Mouse (Mus musculus) lung, postnatal 0 days (tissue): Measurements from ENCODE around the gene Vwa3b. TPM values are rescaled to one million over a fixed set of nuclear protein-coding genes. Genes with fewer than 3 reads are reported as not detected.

ENCODE experiments used
- ATAC-seq: fragments of 200-750 bp; cut with Nextera tagmentation; 2 replicates; pipeline ENCODE4 v1.8.0; 2017; ENCODE audit warnings: moderate library complexity
- DNase-seq: peaks from one replicate; pipeline ENCODE4 v3.0.0-alpha.2; 2016; ENCODE audit warnings: low spot score
- H3K27ac ChIP-seq: fragments of 300-500 bp; sonication (generic); 2 replicates; pipeline ENCODE4 v1.5.1; 2014; ENCODE audit warnings: antibody characterized with exemption, mild to moderate bottlenecking, low read length, mixed read lengths
- H3K27me3 ChIP-seq: fragments of 300-500 bp; sonication (generic); replicated peaks from 2 replicates; pipeline ENCODE4 v1.6.1; 2014; ENCODE audit warnings: low read length, mixed read lengths; ENCODE audit not compliant: insufficient read depth
- H3K36me3 ChIP-seq: fragments of 300-500 bp; sonication (generic); 2 replicates; pipeline ENCODE4 v1.6.1; 2014; ENCODE audit warnings: low read length, mixed read lengths; ENCODE audit not compliant: insufficient read depth
- H3K4me1 ChIP-seq: fragments of 300-500 bp; sonication (generic); 2 replicates; pipeline ENCODE4 v1.6.1; 2014; ENCODE audit warnings: antibody characterized with exemption, low read depth, low read length, mixed read lengths; ENCODE audit not compliant: insufficient read depth
- H3K4me2 ChIP-seq: fragments of 300-500 bp; sonication (generic); replicated peaks from 2 replicates; pipeline ENCODE4 v1.6.1; 2014; ENCODE audit warnings: low read depth, mild to moderate bottlenecking, low read length, moderate library complexity, mixed read lengths
- H3K4me3 ChIP-seq: fragments of 300-500 bp; sonication (generic); 2 replicates; pipeline ENCODE4 v1.5.1; 2014; ENCODE audit warnings: low read depth, low read length
- H3K9ac ChIP-seq: fragments of 300-500 bp; sonication (generic); replicated peaks from 2 replicates; pipeline ENCODE4 v1.6.1; 2014; ENCODE audit warnings: low read depth, mild to moderate bottlenecking
- H3K9me3 ChIP-seq: fragments of 300-500 bp; sonication (generic); 2 replicates; pipeline ENCODE4 v1.6.1; 2016; ENCODE audit warnings: low read length, mixed read lengths
- CTCF ChIP-seq: IDR thresholded peaks from 2 replicates; pipeline ENCODE4 v1.5.1; 2016; ENCODE audit warnings: antibody characterized with exemption, mild to moderate bottlenecking
- EP300 ChIP-seq: IDR thresholded peaks from 2 replicates; pipeline ENCODE4 v1.6.1; 2016; ENCODE audit warnings: antibody characterized with exemption, mild to moderate bottlenecking, control low read depth
- WGBS: fragments of 180-500 bp; shearing (Covaris S2); extraction: QIAGEN DNeasy Blood & Tissue Kit; methylation state at CpG from one replicate; pipeline ENCODE4 v1.1.7; 2014; 5-methylcytosine and 5-hydroxymethylcytosine counted together
- polyA plus RNA-seq: library from polyadenylated mRNA; unstranded; fragments of >200 nt; fragmentation: Nextera tagmentation; extraction: Ambion mirVana; gene quantifications from 2 replicates; pipeline ENCODE4 v1.2.1, GENCODE M21; 2015

The Vwa3b gene
- polyA plus RNA-seq, 1 experiment from 2014 or later, result 1.4 TPM

DNA sequence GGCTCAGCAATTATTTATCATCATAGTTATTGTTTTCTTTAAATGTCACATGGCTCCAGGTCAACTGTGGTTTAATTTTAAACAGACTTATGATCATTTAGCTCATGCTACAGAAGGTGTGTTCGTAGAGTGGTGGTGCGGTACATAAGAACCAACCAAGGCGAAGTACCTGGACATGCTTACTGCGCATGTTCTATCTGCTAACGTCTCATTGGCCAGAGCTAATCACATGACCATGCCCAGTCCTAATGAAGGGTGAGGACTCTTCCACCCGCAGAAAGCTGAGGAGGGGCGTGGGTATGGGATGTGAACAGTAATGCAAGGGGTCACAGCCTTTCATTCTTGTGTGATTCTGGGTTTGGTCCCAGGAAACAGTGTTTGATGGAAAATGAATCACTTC lies 49.4 kb downstream of the Vwa3b start:
- TF ChIP-seq CTCF (no peak), EP300 (no peak)
- no peak overlapping the region for H3K4me3 ChIP-seq
- H3K9ac ChIP-seq, result no peak overlapping the region
- no peaks in the 10 kb centered on the region for H3K4me1 ChIP-seq
- no peaks in the 10 kb centered on the region for H3K27me3 ChIP-seq
- ATAC-seq, result no peak
- no peak for DNase-seq
- H3K9me3 ChIP-seq, result no peaks in the 10 kb centered on the region
- no peaks in the 10 kb centered on the region for H3K36me3 ChIP-seq
- no peak overlapping the region for H3K4me2 ChIP-seq
- H3K27ac ChIP-seq, result no peak overlapping the region
- WGBS, result 90% methylated on average over 7 of the region's 7 CpGs

DNA sequence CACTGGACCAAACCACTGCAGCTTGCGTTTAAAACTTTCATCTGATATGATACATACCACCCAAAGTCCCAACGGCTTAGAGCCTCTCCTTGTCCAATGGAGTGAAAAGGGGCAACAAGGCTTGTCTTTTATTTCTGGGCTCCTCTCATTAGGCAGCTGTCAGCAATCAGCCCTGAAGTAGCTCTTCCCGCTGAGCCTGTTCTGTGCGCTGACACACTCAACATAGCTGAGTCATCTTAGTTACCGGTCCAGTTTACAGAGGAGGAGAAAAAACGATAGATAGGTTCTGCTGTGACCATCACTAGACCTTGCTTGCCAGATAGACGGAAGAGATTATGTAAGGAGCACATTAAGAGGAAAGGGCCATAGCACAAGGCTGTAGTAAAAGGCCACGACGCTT lies 50.9 kb downstream of the Vwa3b start:
- 61% methylated on average over 9 of the region's 9 CpGs for WGBS
- Histone ChIP-seq H3K4me2 (no peak overlapping the region), H3K36me3 (no peaks in the 10 kb centered on the region), H3K4me1 (no peaks in the 10 kb centered on the region), H3K4me3 (no peak overlapping the region), H3K27ac (no peak overlapping the region), H3K27me3 (no peaks in the 10 kb centered on the region), H3K9me3 (no peaks in the 10 kb centered on the region), H3K9ac (no peak overlapping the region)
- TF ChIP-seq CTCF (no peak), EP300 (no peak)
- ATAC-seq (no peak), DNase-seq (no peak)

DNA sequence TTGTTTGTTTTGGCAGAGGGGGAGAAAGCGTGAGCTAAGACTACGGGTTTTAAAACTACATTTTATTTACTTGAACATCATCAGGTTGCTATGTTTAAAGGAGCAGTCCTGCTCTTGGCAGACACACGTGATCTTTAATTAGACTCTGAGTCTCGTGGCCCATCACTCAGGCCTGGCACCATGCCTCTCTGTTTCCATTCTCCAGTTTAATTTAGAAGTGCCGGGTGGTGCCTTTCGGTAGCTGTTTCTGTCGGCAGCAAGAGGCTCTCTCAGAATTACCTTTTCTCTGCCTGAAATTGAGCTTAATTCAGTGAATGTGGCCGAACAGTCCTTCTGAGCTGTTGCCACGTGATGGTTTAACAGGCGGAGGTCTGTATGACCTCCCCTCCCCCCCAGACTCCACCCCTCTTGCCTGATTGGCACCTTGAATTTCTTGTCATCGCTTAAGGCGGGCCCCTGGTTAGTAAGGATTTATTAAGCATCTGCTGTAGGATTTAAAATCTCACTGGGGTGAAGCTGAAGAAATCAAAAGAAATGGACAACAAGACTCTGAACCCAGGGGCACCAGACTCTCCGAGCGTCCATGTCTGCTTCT lies 51.7 kb downstream of the Vwa3b start:
- ATAC-seq (no peak), DNase-seq (peak; percentile 14)
- Histone ChIP-seq H3K27ac (no peak overlapping the region), H3K9ac (no peak overlapping the region), H3K27me3 (no peaks in the 10 kb centered on the region), H3K9me3 (no peaks in the 10 kb centered on the region), H3K36me3 (no peaks in the 10 kb centered on the region), H3K4me3 (no peak overlapping the region), H3K4me2 (no peak overlapping the region), H3K4me1 (no peaks in the 10 kb centered on the region)
- WGBS, result 59% methylated on average over 14 of the region's 14 CpGs
- no peak for TF ChIP-seq EP300
- no peak for TF ChIP-seq CTCF

DNA sequence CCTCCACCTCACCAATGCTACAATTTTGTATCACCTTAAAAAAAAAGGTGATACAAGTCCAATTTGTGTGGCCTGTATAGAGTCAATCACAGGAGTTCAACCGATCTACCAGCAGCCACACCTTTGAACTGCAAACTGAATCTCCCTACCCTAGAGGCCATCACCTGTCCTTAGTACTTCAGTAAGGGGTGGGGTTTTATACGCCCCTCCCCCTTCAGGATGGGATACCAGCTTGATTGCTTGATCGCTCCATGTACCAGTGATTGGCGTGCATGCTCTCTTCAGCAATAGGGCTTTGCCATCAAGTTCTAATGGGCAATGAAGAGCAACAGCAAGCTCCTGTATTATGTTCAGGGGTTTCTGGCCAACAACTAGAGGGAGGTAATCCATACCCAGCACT lies 54.0 kb downstream of the Vwa3b start:
- no peak for ATAC-seq
- no peaks in the 10 kb centered on the region for H3K27me3 ChIP-seq
- no peaks in the 10 kb centered on the region for H3K4me1 ChIP-seq
- H3K36me3 ChIP-seq, result no peaks in the 10 kb centered on the region
- TF ChIP-seq CTCF (no peak), EP300 (no peak)
- no peaks in the 10 kb centered on the region for H3K9me3 ChIP-seq
- 82% methylated on average over 4 of the region's 4 CpGs for WGBS
- no peak overlapping the region for H3K9ac ChIP-seq
- H3K27ac ChIP-seq, result no peak overlapping the region
- DNase-seq, result no peak
- no peak overlapping the region for H3K4me2 ChIP-seq
- H3K4me3 ChIP-seq, result no peak overlapping the region

DNA sequence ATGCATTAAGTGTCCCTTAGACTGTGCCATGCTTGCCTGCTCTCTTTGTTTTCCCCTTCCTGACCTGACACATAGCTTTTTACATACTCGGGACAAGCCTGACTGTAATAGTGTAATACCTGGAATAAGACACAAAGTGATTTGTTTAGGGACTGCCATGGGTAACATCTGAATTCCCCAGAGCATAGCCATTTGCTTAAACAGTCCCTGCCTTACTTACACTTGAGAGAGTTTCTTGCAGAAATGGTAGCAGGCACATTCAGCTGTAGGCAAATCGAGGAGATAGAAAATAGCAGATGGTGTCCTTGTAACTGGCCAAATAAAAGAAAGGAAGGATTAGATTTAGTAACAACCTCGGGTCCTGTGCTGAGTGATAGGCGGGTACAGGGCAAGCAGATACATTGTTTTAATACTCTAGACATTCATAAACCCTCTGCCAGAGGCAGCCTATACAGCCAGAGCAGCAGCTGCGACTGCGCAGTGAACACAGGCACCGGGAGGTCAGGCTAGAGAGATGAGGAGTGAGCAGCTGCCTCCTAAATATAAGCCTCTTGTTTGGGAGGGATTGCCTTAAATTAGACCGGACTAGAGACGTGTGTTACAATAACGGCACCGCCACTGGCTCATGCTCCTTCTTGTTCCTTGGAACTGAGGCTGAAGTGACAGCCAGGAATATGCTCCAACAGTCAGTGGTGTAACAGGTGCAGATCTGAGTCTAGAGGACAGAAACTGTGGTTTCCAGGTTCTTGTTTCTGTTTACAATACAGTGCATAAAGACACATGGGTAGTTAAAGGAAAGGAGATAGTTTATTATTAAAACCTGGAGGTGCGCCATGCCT lies 55.2 kb downstream of the Vwa3b start:
- no peak for ATAC-seq
- H3K27me3 ChIP-seq, result no peaks in the 10 kb centered on the region
- H3K4me1 ChIP-seq, result no peaks in the 10 kb centered on the region
- H3K4me3 ChIP-seq, result no peak overlapping the region
- H3K36me3 ChIP-seq, result no peaks in the 10 kb centered on the region
- 77% methylated on average over 12 of the region's 12 CpGs for WGBS
- DNase-seq, result no peak
- no peak overlapping the region for H3K27ac ChIP-seq
- no peak overlapping the region for H3K9ac ChIP-seq
- H3K4me2 ChIP-seq, result no peak overlapping the region
- no peaks in the 10 kb centered on the region for H3K9me3 ChIP-seq
- no peak for TF ChIP-seq EP300

DNA sequence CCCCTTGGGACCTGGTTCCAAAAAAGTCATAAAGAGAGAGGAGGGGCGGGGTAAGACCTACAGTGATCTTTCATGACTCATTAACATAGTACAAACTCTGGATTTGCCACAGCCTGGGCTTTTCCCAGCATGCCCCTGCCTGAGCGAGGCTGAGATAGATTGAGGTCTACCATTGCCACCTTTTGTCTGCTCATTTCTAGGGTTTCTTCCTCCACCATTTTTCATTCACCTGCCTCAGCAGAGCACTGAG lies 55.7 kb downstream of the Vwa3b start:
- WGBS, result 88% methylated on average over 2 of the region's 2 CpGs
- H3K4me2 ChIP-seq, result no peak overlapping the region
- TF ChIP-seq CTCF (no peak), EP300 (no peak)

More for the DNA sequence above, 55.7 kb downstream of the Vwa3b start:
- Histone ChIP-seq H3K36me3 (no peaks in the 10 kb centered on the region), H3K9ac (no peak overlapping the region), H3K4me3 (no peak overlapping the region), H3K27ac (no peak overlapping the region), H3K9me3 (no peaks in the 10 kb centered on the region), H3K27me3 (no peaks in the 10 kb centered on the region), H3K4me1 (no peaks in the 10 kb centered on the region)
- DNase-seq, result no peak
- no peak for ATAC-seq
